Mouse (Mus musculus) liver, embryonic 18 days (tissue): ENCODE data around the gene Dynlt1c. TPM values are rescaled to one million over a fixed set of nuclear protein-coding genes. Genes with fewer than 3 reads are reported as not detected.

Experiments
- polyA plus RNA-seq: library from polyadenylated mRNA; depleted of rRNA; stranded (reverse); fragments of >200 nt; gene quantifications from 2 replicates; pipeline ENCODE4 v1.2.3, GENCODE M21; 2012; rRNA removed

Dynlt1c gene
- 8.5 and 9.3 TPM in 2 replicates for polyA plus RNA-seq

GRCm38 (mm10) chr17:6601204-6601911, at the start of gene Dynlt1c:
Gene Dynlt1c (plus strand): TSS chr17:6601671.

GRCm38 (mm10) chr17:6655567-6656281, 54.3 kb downstream of the Dynlt1c start, which contains the start of gene Dynlt1f:
Gene Dynlt1f (minus strand): TSS chr17:6655900.

DNA sequence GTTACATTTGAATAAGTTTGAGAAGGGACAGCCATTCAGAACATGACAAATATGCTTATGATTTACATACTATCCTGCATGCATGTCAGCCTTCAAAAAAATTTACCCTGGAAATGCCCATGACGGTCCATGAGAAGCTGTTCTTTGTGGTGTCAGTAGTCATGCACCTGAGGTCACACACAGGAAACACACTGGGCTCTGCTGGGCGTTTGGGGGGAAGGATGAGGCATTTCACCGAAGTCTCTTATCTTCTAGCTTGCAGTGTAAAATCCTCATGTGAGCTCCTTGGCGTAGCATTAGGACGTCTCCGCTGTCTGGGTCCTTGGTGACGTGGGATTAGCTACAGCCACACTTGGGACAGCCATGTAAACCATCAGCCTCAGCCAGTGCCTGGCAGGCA, 57.3 kb downstream of the Dynlt1c start, which contains the start of gene Sytl3:
Gene Sytl3 (plus strand): TSS at position 293 of the 400 bp plus-strand sequence.

Other genes with a start within 250 kb of the Dynlt1c start
- 162 and 188 TPM in 2 replicates for gene Dynlt1b, start 171.6 kb upstream of the Dynlt1c start, polyA plus RNA-seq
- gene Dynlt1f, start 54.2 kb downstream of the Dynlt1c start, polyA plus RNA-seq, result 58.0 and 58.4 TPM in 2 replicates
- gene Sytl3, start 57.4 kb downstream of the Dynlt1c start, polyA plus RNA-seq, result 0.07 and 0.10 TPM in 2 replicates
- 16.6 and 19.0 TPM in 2 replicates for gene Ezr, start 181.1 kb downstream of the Dynlt1c start, polyA plus RNA-seq